Mouse (Mus musculus) stomach, embryonic 16.5 days (tissue): Measurements from ENCODE around the gene Ppt2. TPM values are rescaled to one million over a fixed set of nuclear protein-coding genes. Genes with fewer than 3 reads are reported as not detected.

Experiments
- ATAC-seq: fragments of 200-750 bp; cut with Nextera tagmentation; 2 replicates; pipeline ENCODE4 v1.8.0; 2017; ENCODE audit warnings: moderate number of reproducible peaks, moderate TSS enrichment; ENCODE audit not compliant: insufficient read depth, low FRiP score
- H3K27ac ChIP-seq: fragments of 300-500 bp; sonication (generic); 2 replicates; pipeline ENCODE4 v1.5.1; 2014; ENCODE audit warnings: low read length
- H3K27me3 ChIP-seq: fragments of 300-500 bp; sonication (generic); 2 replicates; pipeline ENCODE4 v1.6.1; 2014; ENCODE audit warnings: low read length, control low read depth, mixed read lengths; ENCODE audit not compliant: control insufficient read depth, insufficient read depth
- H3K36me3 ChIP-seq: fragments of 300-500 bp; sonication (generic); 2 replicates; pipeline ENCODE4 v1.6.1; 2014; ENCODE audit warnings: low read length; ENCODE audit not compliant: control insufficient read depth, insufficient read depth
- H3K4me1 ChIP-seq: fragments of 300-500 bp; sonication (generic); 2 replicates; pipeline ENCODE4 v1.6.1; 2014; ENCODE audit warnings: low read length, control low read depth, mixed read lengths; ENCODE audit not compliant: control insufficient read depth, insufficient read depth
- H3K4me2 ChIP-seq: fragments of 300-500 bp; sonication (generic); 2 replicates; pipeline ENCODE4 v1.6.1; 2014; ENCODE audit warnings: low read depth, low read length, mixed read lengths
- H3K4me3 ChIP-seq: fragments of 300-500 bp; sonication (generic); replicated peaks from 2 replicates; pipeline ENCODE4 v1.5.1; 2014; ENCODE audit warnings: mild to moderate bottlenecking, low read length
- H3K9ac ChIP-seq: fragments of 300-500 bp; sonication (generic); 2 replicates; pipeline ENCODE4 v1.6.1; 2014; ENCODE audit warnings: low read length
- H3K9me3 ChIP-seq: fragments of 300-500 bp; sonication (generic); replicated peaks from 2 replicates; pipeline ENCODE4 v1.6.1; 2016; ENCODE audit warnings: low read length, control low read depth; ENCODE audit not compliant: control insufficient read depth
- WGBS: fragments of 180-500 bp; shearing (Covaris S2); extraction: QIAGEN DNeasy Blood & Tissue Kit; methylation state at CpG from one replicate; pipeline ENCODE4 v1.1.7; 2014; 5-methylcytosine and 5-hydroxymethylcytosine counted together
- polyA plus RNA-seq: library from polyadenylated mRNA; unstranded; fragments of >200 nt; fragmentation: Nextera tagmentation; extraction: Ambion mirVana; gene quantifications from 2 replicates; pipeline ENCODE4 v1.2.1, GENCODE M21; 2015

The Ppt2 gene
- polyA plus RNA-seq, 1 experiment from 2014 or later = 25.2 TPM

DNA sequence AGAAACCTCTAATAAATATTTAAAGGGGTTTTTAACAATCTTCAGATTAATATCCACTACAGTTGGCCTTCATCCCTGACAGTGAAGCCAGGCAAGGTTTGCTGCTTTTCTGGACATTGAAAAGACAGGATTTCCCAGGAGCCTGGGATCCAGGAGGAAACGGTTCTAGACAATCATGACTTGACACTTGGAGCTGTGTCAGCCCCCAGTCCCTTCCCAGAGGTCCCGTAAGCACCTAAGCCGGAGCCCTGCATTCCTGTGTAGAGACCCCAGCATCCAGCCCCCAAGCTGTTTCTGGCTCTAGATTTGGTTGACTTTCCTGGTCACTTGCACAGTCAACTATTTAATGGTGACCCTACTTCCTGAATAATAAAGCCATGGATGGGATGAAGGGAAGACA lies 30.3 kb upstream of the Ppt2 start:
- peaks cover 3% of the 10 kb centered on the region; the same call in 1 of the 2 replicates for H3K36me3 ChIP-seq
- H3K9me3 ChIP-seq = no peaks in the 10 kb centered on the region
- H3K4me1 ChIP-seq = peaks cover 49% of the 10 kb centered on the region
- H3K4me3 ChIP-seq = no peak overlapping the region
- H3K27ac ChIP-seq = no peak overlapping the region
- no peak overlapping the region for H3K9ac ChIP-seq
- no peak overlapping the region for H3K4me2 ChIP-seq
- H3K27me3 ChIP-seq = no peaks in the 10 kb centered on the region
- 79% methylated on average over 3 of the region's 3 CpGs for WGBS
- no peak for ATAC-seq

DNA sequence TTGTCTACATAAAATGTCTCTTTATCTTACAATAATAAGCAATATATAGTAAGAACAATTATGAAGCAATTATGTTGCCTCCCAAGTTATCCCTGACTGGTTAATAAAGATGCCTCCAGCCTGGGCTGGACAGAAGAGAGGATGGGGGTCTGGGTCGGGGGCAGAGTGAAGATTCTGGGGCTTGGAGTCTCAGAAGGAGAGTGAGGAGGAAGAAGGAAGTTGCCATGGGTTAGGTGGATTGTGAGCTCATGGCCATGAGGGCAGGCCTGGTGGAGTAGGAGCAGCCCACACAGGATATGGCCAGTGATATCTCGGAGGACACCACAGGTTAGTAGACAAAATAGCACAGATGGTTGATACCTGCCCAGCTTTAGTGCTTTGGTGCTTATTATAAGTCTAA lies 29.8 kb upstream of the Ppt2 start:
- H3K9me3 ChIP-seq = no peaks in the 10 kb centered on the region
- 71% methylated on average over 2 of the region's 2 CpGs for WGBS
- H3K9ac ChIP-seq = no peak overlapping the region
- no peak overlapping the region for H3K4me2 ChIP-seq
- H3K27ac ChIP-seq = no peak overlapping the region
- H3K4me1 ChIP-seq = peaks cover 49% of the 10 kb centered on the region
- ATAC-seq = no peak
- no peaks in the 10 kb centered on the region for H3K27me3 ChIP-seq
- H3K36me3 ChIP-seq = peaks cover 5% of the 10 kb centered on the region; the same call in 1 of the 2 replicates
- no peak overlapping the region for H3K4me3 ChIP-seq

DNA sequence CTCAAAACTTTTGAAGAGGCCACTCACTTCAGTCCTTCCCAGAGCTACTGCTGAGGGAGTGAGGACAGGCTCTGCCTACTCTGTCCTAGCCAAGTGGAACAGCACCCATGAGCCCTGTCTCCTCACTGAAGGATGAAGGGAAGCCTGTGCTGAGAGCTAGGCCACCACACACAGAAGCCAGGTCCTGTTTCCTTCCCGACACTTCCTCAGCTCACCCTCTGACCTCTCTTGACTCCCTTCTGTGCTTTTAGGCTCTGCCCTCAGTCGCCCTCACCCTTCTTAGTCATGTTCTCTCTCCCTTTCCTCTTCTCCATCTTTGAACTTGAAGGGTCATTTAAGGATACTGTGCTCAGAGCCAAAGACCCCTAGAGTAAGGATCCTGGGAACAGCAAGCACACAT lies 29.0 kb upstream of the Ppt2 start:
- no peak for ATAC-seq
- H3K9ac ChIP-seq = no peak overlapping the region
- 47% methylated on average over 2 of the region's 2 CpGs for WGBS
- H3K4me1 ChIP-seq = peaks cover 49% of the 10 kb centered on the region
- no peak overlapping the region for H3K4me2 ChIP-seq
- H3K9me3 ChIP-seq = no peaks in the 10 kb centered on the region
- peaks cover 5% of the 10 kb centered on the region; the same call in 1 of the 2 replicates for H3K36me3 ChIP-seq
- H3K27ac ChIP-seq = peak overlapping the region; percentile 90; the same call in 1 of the 2 replicates
- H3K27me3 ChIP-seq = no peaks in the 10 kb centered on the region
- H3K4me3 ChIP-seq = no peak overlapping the region

DNA sequence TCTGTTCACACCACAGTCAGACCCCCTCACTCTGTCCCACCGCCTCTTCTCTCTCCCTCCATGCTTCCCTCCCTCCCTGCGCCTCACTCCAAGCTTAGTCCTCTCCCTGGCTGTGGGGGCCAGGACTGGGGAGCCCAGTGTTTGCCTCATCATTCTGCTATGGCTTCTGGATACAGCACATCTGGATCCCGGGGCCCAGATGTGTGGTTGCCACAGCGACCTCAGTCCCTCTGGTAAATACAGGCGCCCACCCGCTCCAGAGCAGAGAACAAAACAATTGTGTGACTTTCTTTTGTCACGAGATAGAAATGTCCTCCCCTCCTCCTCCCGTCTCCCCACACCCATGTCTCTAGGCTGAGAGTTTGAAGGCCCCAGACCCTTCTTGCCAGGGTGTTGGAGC lies 28.4 kb upstream of the Ppt2 start:
- no peak overlapping the region for H3K9ac ChIP-seq
- no peak for ATAC-seq
- peaks cover 8% of the 10 kb centered on the region; the same call in 1 of the 2 replicates for H3K36me3 ChIP-seq
- no peak overlapping the region for H3K4me3 ChIP-seq
- no peak overlapping the region for H3K4me2 ChIP-seq
- 42% methylated on average over 8 of the region's 8 CpGs for WGBS
- peak overlapping the region; percentile 90 for H3K27ac ChIP-seq
- H3K4me1 ChIP-seq = peaks cover 48% of the 10 kb centered on the region
- no peaks in the 10 kb centered on the region for H3K9me3 ChIP-seq
- no peaks in the 10 kb centered on the region for H3K27me3 ChIP-seq

DNA sequence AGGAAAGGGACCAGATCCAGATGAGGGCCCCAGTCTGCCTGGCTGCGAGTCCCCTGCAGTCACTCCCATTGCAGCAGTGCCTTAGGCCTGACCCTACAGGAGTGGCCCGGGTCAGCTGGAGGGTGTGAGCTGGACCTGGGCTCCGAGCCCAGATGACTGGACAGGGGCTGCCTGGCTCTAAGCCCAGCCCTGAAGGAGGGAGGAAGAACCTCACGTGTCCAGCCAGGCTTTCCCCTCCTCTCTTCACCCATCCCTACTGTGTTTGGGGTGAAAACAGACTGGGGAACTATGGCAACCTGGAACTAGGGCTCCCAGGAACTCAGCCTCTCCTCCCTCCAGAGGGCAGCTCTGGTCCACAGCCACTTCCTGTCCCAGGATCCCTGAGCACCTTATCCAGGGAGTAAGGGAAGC lies 27.3 kb upstream of the Ppt2 start:
- Histone ChIP-seq H3K4me3 (no peak overlapping the region), H3K27ac (peak overlapping the region; percentile 90), H3K4me2 (no peak overlapping the region), H3K36me3 (peaks cover 15% of the 10 kb centered on the region; the same call in 1 of the 2 replicates), H3K4me1 (peaks cover 38% of the 10 kb centered on the region), H3K27me3 (no peaks in the 10 kb centered on the region), H3K9ac (peak overlapping the region; percentile 49; the same call in 1 of the 2 replicates), H3K9me3 (no peaks in the 10 kb centered on the region)
- peak; percentile 86 for ATAC-seq
- WGBS = 54% methylated on average over 4 of the region's 4 CpGs

DNA sequence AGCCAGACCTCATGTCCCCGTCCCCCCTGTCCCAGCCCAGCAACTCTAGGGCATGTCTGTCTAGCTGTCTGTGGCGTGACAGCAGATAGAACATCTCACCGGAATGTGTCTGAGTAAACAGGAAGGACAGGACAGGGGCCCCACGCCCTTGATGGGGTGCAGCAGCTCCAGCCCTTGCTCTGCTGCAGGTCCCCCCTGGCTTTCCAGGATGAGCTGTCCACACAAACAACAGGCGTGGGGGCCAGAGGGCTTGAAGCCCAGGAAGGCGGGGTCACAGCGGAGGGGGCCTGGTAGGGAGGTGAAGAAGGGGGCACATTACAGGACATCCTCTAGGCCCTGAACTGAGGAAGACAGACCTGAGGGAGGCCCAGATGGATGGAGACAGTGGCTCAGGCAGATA lies 26.9 kb upstream of the Ppt2 start:
- 0 out of 2 replicates have a peak, but pooled peaks have one; percentile 16 for ATAC-seq
- peak overlapping the region; percentile 49; the same call in 1 of the 2 replicates for H3K9ac ChIP-seq
- WGBS = 47% methylated on average over 7 of the region's 7 CpGs

GRCm38 (mm10) chr17:34654392-34654791 lies 26.1 kb upstream of the Ppt2 start:
- 86% methylated on average over 13 of the region's 13 CpGs for WGBS
- Histone ChIP-seq H3K9me3 (no peaks in the 10 kb centered on the region), H3K36me3 (peaks cover 21% of the 10 kb centered on the region; the same call in 1 of the 2 replicates), H3K4me3 (no peak overlapping the region), H3K27me3 (no peaks in the 10 kb centered on the region), H3K4me1 (peaks cover 28% of the 10 kb centered on the region), H3K4me2 (no peak overlapping the region), H3K27ac (peak overlapping the region; percentile 90; the same call in 1 of the 2 replicates), H3K9ac (no peak overlapping the region)
- no peak for ATAC-seq

More for the DNA sequence above, 26.9 kb upstream of the Ppt2 start:
- peaks cover 19% of the 10 kb centered on the region; the same call in 1 of the 2 replicates for H3K36me3 ChIP-seq
- H3K4me1 ChIP-seq = peaks cover 33% of the 10 kb centered on the region
- no peak overlapping the region for H3K4me3 ChIP-seq
- no peaks in the 10 kb centered on the region for H3K9me3 ChIP-seq
- no peaks in the 10 kb centered on the region for H3K27me3 ChIP-seq
- 0 out of 2 replicates have a peak overlapping the region, but pooled peaks have one; percentile 17 for H3K4me2 ChIP-seq
- H3K27ac ChIP-seq = peak overlapping the region; percentile 90

- H3K36me3 ChIP-seq = peaks cover 21% of the 10 kb centered on the region; the same call in 1 of the 2 replicates
These were observed 25.5 kb upstream of the Ppt2 start for GRCm38 (mm10) chr17:34653746-34654285.

DNA sequence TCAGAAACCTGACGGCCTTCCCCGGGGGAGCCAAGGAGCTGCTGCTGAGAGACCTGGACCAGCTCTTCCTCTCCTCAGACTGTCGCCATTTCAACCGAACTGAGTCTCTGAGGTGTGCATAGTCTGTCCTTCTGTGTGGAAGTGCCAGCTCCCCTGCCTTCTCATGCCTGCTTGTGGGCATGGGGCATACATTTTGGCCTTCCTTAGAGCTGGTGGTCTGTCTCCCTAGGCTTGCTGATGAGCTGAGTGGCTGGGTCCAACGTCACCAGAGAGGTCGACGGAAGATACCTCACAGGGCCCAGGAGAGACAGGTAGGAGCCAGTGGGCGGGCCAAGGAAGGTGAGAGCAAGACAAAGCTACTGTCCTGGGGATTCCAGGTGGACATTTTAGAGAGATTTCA lies 24.7 kb upstream of the Ppt2 start:
- H3K36me3 ChIP-seq = peaks cover 21% of the 10 kb centered on the region; the same call in 1 of the 2 replicates
- no peaks in the 10 kb centered on the region for H3K27me3 ChIP-seq
- no peak for ATAC-seq
- H3K9ac ChIP-seq = no peak overlapping the region
- no peaks in the 10 kb centered on the region for H3K9me3 ChIP-seq
- WGBS = 92% methylated on average over 8 of the region's 8 CpGs
- no peak overlapping the region for H3K4me2 ChIP-seq
- H3K4me3 ChIP-seq = no peak overlapping the region
- H3K27ac ChIP-seq = no peak overlapping the region
- peaks cover 30% of the 10 kb centered on the region for H3K4me1 ChIP-seq

More at GRCm38 (mm10) chr17:34653746-34654285, 25.5 kb upstream of the Ppt2 start:
- 64% methylated on average over 9 of the region's 9 CpGs for WGBS
- H3K27ac ChIP-seq = 0 out of 2 replicates have a peak overlapping the region, but pooled peaks have one; percentile 26
- peaks cover 28% of the 10 kb centered on the region for H3K4me1 ChIP-seq
- no peak overlapping the region for H3K9ac ChIP-seq
- no peak overlapping the region for H3K4me3 ChIP-seq
- no peaks in the 10 kb centered on the region for H3K9me3 ChIP-seq
- no peak for ATAC-seq
- H3K27me3 ChIP-seq = no peaks in the 10 kb centered on the region
- no peak overlapping the region for H3K4me2 ChIP-seq
